Mouse (Mus musculus): ENCODE data around the gene Bysl.
A peak's percentile ranks its signal among the peaks of the same experiment; 100 is the strongest.

Gene Bysl

DNA sequence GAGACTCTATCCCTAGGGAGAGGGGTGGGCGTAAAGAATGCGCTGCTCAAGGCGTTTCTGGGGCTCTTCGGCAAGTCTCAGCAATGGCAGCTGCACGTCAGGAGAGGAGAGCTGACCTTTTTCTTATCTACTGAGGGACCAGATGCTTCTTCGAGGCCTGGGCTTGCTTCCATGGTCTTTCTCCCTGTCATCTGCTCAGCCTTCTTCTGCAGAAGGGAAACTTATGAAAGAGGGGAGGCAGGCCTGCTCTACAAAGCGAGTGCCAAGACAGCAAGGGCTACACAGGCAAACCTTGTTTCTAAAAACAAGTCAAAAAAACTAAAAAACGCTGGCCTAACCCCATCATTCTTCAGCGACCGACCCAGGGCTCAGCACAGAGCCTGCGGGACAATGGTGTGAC lies 36.5 kb downstream of the Bysl start:
- TF ChIP-seq GATA4 (IDR thresholded peaks at IDR 0.05; ENCODE audit: insufficient replicate concordance, low read length) = no peak

DNA sequence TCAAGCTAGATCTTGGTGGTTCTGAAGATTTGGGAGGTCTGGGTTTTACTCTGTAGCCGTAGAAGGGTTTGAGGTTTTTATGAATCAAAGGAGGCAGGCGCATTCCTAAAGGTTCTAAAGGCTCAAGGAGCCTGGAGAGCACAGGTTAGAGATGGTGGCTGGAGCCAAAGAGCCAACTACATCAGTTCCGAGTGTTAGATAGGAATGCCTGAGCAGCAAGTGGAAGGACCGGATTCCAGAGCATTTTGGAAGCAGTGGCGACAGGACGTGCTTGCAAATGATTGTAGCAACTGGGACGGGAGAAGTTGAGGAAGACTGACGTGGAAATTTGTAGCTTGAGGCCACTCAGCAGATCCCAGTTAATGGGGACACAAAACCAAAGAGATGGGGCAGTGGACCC lies 37.3 kb downstream of the Bysl start:
- TF ChIP-seq GATA4 (IDR thresholded peaks at IDR 0.05; ENCODE audit: insufficient replicate concordance, low read length) = no peak

DNA sequence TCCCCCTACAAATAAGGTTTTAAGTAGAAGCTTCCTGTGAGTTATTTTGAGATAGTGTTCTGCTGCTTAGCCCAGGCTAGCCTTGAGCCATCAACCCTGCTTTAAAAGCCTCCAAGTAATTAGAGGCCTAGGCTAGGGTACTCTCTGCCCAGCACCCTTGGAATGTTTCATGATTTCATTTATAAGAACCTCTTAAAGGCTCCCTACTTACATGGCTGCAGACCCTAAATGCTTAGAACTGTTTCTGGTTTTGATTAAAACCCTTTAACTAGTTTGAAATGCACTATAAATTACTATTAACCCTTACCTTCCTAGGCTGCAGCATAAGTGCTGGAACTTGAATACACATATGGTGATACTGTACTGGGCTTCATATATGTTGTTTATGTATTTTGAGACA lies 38.9 kb downstream of the Bysl start:
- TF ChIP-seq GATA4 (IDR thresholded peaks at IDR 0.05; ENCODE audit: insufficient replicate concordance, low read length) = no peak

DNA sequence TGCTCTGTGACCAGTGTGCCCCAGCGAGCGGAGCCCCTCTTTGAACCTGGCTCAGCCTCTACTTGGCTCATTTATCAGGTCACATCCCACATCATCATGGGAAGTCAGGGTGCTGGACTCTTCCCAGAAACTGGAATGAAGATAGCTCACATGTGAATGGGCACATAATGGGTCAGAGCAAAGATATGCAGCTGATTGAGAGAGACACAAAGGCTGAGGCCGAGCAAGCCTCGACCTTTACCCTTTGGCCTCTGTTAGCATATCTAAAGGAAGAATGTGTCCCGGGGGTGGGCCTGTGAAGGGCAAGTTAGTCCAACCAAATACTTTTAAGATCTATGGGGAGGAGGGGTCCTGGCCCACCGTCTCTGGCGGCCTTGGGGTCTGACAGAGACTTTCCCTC lies 39.7 kb downstream of the Bysl start:
- TF ChIP-seq GATA4 (IDR thresholded peaks at IDR 0.05; ENCODE audit: insufficient replicate concordance, low read length) = no peak

DNA sequence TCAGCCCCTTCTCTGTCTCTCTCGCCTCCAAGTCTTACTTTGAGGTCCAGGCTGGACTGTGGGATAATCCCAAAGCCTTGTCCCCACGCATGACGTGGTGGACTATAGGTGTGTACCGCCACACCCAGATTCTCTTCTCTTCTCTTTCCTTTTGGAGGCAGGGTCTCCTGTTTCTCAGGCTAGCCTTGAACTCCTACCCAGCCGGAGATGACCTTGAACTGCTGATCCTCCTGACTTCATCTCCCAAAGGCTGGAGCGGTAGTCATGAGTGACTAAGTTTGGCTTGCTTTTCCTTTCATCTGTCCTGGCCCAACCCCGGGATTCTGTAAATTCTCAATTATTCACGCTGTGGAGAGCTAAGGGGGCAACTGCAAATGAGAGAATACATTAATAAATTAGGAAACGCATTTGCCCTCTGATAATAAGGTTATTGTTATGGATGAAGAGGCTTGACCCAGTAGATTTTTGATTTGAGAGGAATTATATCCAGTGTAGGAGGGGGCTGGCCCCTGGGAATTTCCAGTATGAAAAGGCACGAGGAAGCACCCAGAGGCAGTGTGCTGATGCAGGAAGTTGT lies 42.3 kb downstream of the Bysl start:
- TF ChIP-seq GATA4 (IDR thresholded peaks at IDR 0.05; ENCODE audit: insufficient replicate concordance, low read length) = no peak

DNA sequence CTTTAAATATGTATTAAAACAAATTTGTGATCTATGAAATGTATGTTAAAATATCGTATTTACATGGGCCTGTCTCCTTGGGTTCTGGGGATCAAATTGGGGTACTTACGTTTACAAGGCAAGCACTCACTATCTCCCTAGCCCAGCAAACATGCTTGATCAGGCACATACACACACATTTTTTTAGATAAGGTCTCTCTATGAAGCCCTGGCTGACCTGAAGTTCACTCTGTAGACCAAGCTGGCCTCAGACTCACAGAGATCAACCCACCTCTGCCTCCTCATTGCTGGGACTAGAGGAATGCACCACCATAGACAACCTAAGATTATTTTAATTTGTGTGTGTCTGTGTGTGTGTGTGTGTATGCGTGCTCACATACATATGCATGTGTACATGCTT lies 42.9 kb downstream of the Bysl start:
- TF ChIP-seq GATA4 (IDR thresholded peaks at IDR 0.05; ENCODE audit: insufficient replicate concordance, low read length) = no peak

DNA sequence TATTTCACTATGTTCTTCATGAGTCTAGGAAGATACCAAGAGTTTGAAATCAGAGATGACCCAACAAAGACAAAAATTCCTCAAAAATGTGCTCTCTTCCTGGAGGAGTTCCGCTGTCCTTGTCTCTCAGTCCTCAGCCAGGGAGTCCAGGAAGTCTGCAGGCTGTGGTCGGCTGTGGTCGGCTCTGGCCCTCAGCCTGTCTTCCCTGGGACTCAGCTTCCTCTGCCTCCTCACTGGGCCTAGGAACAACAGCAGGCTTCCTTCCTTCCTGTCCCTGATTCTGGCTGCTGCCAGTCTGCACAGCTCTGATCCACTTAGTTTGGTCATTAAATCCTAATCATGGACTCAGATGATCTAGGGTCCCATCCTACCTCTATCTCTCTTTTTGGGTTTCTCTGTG lies 44.0 kb downstream of the Bysl start:
- TF ChIP-seq GATA4 (IDR thresholded peaks at IDR 0.05; ENCODE audit: insufficient replicate concordance, low read length) = peak; percentile 72; the same call in 1 of the 2 replicates

DNA sequence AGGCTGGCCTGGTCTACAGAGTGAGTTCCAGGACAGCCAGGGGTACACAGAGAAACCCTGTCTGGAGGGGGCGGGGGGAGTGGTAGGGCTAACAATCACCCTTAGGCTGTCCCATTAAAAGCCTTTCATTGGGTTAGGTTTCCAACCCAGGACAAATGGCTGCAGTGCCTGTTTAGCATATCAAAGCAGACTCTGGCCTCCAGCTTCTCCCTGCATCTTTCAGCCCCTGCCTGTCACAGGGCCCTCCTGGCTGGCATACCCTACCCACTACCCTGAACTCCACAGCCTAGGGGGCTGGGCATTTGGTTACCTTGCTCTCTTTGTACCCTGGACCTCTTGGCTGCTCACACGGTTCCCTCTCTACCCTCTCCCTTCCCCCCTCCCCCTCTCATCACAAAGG lies 45.2 kb downstream of the Bysl start:
- TF ChIP-seq GATA4 (IDR thresholded peaks at IDR 0.05; ENCODE audit: insufficient replicate concordance, low read length) = no peak

DNA sequence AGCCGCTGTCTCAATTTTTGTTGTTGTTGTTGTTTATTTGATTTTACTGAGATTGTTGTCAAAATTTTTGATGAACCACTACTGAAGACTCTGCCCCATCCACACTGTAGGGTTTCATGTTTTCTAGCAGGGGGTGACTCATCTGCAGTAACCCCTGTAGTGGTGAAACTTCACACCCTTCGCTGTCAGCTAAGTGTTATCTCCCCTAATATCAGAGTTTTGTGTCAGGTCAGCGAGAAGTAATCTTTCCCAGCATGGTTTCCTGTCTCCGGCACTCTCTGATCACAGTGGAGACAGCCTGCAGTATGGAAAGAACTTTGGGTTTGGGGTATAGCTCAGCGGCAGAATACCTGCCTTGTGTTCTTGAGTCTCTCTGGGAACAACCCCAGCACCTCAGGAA lies 46.7 kb downstream of the Bysl start:
- TF ChIP-seq GATA4 (IDR thresholded peaks at IDR 0.05; ENCODE audit: insufficient replicate concordance, low read length) = no peak

DNA sequence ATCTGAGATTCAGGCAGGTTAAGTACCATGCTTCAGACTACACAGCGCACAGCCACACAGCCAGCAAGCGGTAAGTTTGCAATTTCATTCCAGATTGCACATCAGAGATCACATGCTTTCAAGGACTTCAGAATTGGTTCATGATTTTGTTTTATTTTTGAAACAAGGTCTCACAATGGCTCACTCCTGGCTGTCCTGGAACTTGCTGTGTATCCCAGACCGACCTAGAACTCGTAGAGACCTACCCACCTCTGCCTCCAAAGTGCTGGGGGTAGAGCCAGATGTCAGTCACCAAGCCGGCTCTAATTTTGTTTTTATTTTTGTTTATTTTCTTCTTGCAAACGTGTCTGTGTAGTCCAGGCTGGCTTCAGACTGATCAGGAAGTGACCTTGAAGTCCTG lies 48.4 kb downstream of the Bysl start:
- TF ChIP-seq GATA4 (IDR thresholded peaks at IDR 0.05; ENCODE audit: insufficient replicate concordance, low read length) = no peak

DNA sequence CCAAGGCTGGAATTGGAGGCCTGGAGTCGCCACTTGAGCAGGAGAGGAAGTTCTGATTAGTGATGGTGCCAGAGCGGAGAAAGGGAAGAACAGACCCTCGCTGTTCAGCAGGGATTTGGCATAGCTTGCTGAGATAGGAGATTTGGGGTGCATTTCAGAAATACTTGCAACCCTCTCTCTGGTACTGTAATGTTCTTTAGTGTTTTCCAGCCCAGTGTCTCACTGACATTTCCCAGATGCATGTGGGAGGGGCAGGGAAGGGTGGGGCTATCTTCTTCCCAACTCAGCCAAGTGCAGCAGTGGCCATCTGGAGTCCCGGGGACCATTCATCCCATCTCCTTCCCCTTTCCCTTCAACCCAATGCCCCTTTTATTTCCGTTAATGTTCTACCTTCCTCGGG lies 51.6 kb downstream of the Bysl start:
- no peak for TF ChIP-seq GATA4 (IDR thresholded peaks at IDR 0.05; ENCODE audit: insufficient replicate concordance, low read length)

DNA sequence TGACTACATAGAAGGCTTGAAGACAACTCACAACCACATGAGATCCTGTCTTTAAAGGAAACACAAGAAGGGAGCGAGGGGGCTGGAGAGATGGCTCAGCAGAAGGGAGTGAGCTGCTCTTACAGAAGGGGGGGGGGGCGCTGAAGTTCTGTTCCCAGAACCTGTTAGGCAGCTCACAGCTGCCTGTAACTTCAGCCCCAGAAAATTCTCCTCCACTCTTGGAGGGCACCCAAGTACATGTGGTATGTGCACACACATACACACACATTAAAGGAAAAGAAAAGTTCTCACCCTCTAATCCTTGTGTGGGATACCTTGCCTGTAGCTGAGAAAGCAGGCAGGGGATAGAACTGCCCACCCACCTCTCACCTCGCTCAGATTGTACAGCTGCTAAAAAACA lies 54.1 kb downstream of the Bysl start:
- no peak for TF ChIP-seq GATA4 (IDR thresholded peaks at IDR 0.05; ENCODE audit: insufficient replicate concordance, low read length)

DNA sequence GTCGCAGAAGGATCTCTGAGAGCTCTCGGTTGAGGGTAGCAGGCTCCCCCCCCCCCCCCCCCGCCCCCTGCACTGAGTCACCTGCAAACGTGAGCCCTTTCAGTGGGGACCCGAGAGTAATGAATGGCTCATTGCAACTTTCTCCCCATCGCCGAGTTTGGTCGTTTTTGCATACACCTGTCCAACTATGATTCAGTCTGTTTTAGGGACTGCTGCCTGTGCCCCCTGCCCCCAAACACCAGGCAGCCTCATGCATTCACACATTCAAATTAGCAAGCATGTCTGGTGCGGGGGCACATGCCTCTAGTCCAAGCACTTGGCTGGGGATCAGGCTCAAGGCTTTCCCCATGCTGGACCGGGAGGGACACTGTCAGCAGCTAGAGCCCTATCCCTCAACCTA lies 56.7 kb downstream of the Bysl start:
- no peak for TF ChIP-seq GATA4 (IDR thresholded peaks at IDR 0.05; ENCODE audit: insufficient replicate concordance, low read length)

DNA sequence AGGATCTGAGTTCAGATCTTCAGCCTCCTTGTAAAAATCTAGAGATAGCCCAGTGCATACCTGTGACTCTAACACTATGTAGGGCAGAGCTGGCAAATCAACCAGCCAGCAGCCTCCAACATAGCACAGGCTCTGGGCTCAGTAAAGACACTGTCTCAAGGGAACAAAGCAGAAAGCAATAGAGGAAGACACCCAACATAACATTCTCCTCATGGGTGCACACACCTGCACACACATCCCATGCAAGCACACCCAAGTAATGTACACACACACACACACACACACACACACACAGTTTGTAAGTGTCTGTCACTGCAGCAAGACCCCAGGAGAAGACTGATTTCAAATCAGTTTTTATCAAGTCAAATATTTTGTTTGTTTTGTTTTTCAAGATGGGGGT lies 58.3 kb downstream of the Bysl start:
- no peak for TF ChIP-seq GATA4 (IDR thresholded peaks at IDR 0.05; ENCODE audit: insufficient replicate concordance, low read length)

DNA sequence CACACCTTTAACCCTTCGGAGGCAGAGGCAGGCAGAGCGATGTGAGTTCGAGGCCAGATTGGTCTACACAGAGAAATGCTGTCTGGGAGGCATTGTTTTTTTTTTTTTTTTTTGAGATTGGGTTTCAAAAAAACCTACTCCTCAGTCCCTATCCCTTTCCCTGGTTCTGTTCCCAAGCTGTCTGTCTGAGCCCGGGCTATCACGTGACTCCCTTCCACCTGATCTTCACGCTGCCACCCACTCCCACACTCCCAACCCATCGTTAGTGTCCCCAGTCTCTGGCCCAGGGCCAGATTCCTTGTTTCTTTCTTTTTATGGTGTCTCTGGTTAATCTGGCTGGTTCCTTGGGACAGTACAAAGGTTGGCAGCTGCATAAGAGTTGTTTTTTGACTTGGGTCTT lies 60.2 kb downstream of the Bysl start:
- no peak for TF ChIP-seq GATA4 (IDR thresholded peaks at IDR 0.05; ENCODE audit: insufficient replicate concordance, low read length)
